10 mouse cellular contexts compared by ENCODE assay signal in genomic region chr13:35765817-35766216, GRCm38 (mm10).
DNase-seq lines count a peak whose midpoint lies in the region; ATAC-seq and TF ChIP-seq lines count a peak whose summit lies in the region.
"Had no signal": no experiment of that assay in that cellular context is flagged by ENCODE, and none has a peak within 500 bp of the region (broad histone marks: within the 10 kb centered on the region; RNA-seq: fewer than 3 reads in every experiment).

No protein-coding gene starts in this region.

- peak overlapping the region; percentile 31 for H3K4me2 ChIP-seq in heart, embryonic 12.5 days
- no peak overlapping the region for H3K4me2 ChIP-seq in lung, embryonic 16.5 days (ENCODE audit: low read depth, low read length)
- H3K4me2 ChIP-seq: limb, embryonic 13.5 days had no signal

- DNase-seq in heart, postnatal 25 days (ENCODE audit: low spot score): no peak
- no peak for DNase-seq in lung, adult 2 months
- DNase-seq in heart, postnatal 14 days: peak; percentile 16 to 30
- DNase-seq in thymus, postnatal 10 days (ENCODE audit: low spot score in 2 of 2): no peak
- no peak for DNase-seq in right cerebral cortex, postnatal 4 days
- DNase-seq: right cerebral cortex, postnatal 25 days had no signal

- no peaks in the 10 kb centered on the region for H3K27me3 ChIP-seq in heart, embryonic 12.5 days (replicated peaks)
- no peaks in the 10 kb centered on the region for H3K27me3 ChIP-seq in lung, embryonic 16.5 days (ENCODE audit: control insufficient read depth, insufficient read depth, low read depth, low read length)
- H3K27me3 ChIP-seq: limb, embryonic 13.5 days had no signal

- TF ChIP-seq CTCF in lung, adult 2 months (IDR thresholded peaks at IDR 0.05; ENCODE audit: insufficient read depth, low read length): no peak

- 8% methylated on average over 2 of the region's 2 CpGs for WGBS in heart, embryonic 12.5 days
- 21% methylated on average over 2 of the region's 2 CpGs for WGBS in lung, embryonic 16.5 days
- 42% methylated on average over 2 of the region's 2 CpGs for WGBS in lung, adult 2 months

- 0 out of 2 replicates have a peak, but pooled peaks cover 2% of the 10 kb centered on the region for H3K9me3 ChIP-seq in heart, embryonic 12.5 days (replicated peaks)
- H3K9me3 ChIP-seq in lung, embryonic 16.5 days (ENCODE audit: control insufficient read depth, low read length): no peaks in the 10 kb centered on the region

- H3K9ac ChIP-seq in heart, embryonic 12.5 days: no peak overlapping the region
- no peak overlapping the region for H3K9ac ChIP-seq in lung, embryonic 16.5 days (ENCODE audit: low read length)
- H3K9ac ChIP-seq: limb, embryonic 13.5 days had no signal

- no peak for TF ChIP-seq POLR2A in lung, adult 2 months (IDR thresholded peaks at IDR 0.05; ENCODE audit: borderline replicate concordance, extremely low read depth, low read depth, low read length)

- H3K27ac ChIP-seq in heart, embryonic 12.5 days (ENCODE audit: poor library complexity, severe bottlenecking): peak overlapping the region; percentile 94
- peak overlapping the region; percentile 62 for H3K27ac ChIP-seq in lung, embryonic 16.5 days (ENCODE audit: low read length)
- H3K27ac ChIP-seq: limb, embryonic 13.5 days had no signal

- no peaks in the 10 kb centered on the region for H3K36me3 ChIP-seq in heart, embryonic 12.5 days
- no peaks in the 10 kb centered on the region for H3K36me3 ChIP-seq in lung, embryonic 16.5 days (ENCODE audit: control insufficient read depth, insufficient read depth, low read length)
- H3K36me3 ChIP-seq: limb, embryonic 13.5 days had no signal

- H3K4me1 ChIP-seq in heart, embryonic 12.5 days (replicated peaks): peaks cover 49% of the 10 kb centered on the region
- H3K4me1 ChIP-seq in lung, embryonic 16.5 days (replicated peaks; ENCODE audit: control insufficient read depth, insufficient read depth, low read length): peaks cover 20% of the 10 kb centered on the region
- H3K4me1 ChIP-seq in lung, adult 2 months (ENCODE audit: control insufficient read depth, insufficient read depth, low read length): peaks cover 7% of the 10 kb centered on the region; the same call in 1 of the 2 replicates

- intact Hi-C loops in heart, postnatal 25 days (cut with DNase I): no loop called here
- intact Hi-C loops in heart, postnatal 14 days (cut with DNase I): no loop called here

- peak; percentile 89 for ATAC-seq in heart, embryonic 12.5 days (ENCODE audit: insufficient number of reproducible peaks, low FRiP score)
- peak; percentile 90 for ATAC-seq in lung, embryonic 16.5 days (ENCODE audit: low read depth)

- no peak overlapping the region for H3K4me3 ChIP-seq in heart, embryonic 12.5 days
- no peak overlapping the region for H3K4me3 ChIP-seq in lung, embryonic 16.5 days (ENCODE audit: low read length)
- no peak overlapping the region for H3K4me3 ChIP-seq in lung, adult 2 months (replicated peaks; ENCODE audit: extremely low read depth, low read depth, low read length)
- H3K4me3 ChIP-seq: limb, embryonic 13.5 days; myocyte had no signal

Comparison
In these comparisons a context has a peak if more than half of its experiments do, and no peak if none do; other contexts are left out.
1. DNase-seq: peak in heart, postnatal 14 days (2 of 2); none in heart, postnatal 25 days (single experiment), lung, adult 2 months (single experiment), thymus, postnatal 10 days (0 of 2) and right cerebral cortex, postnatal 4 days (single experiment).